Comparison of ENCODE assay signal across 8 mouse cellular contexts in genomic region chr5:142819385-142820275, GRCm38 (mm10). TPM values are rescaled to one million over a fixed set of nuclear protein-coding genes. Genes with fewer than 3 reads are reported as not detected.
A peak's percentile ranks its signal among the peaks of the same experiment; 100 is the strongest.
DNase-seq lines count a peak whose midpoint lies in the region; ATAC-seq lines count a peak whose summit lies in the region.

No protein-coding gene starts in this region.

- ATAC-seq in hindbrain, embryonic 16.5 days: peak; percentile 34
- ATAC-seq in inflammation-experienced regulatory T-cells, adult 6 months: no peak

- peak overlapping the region; percentile 92 for H3K4me3 ChIP-seq in hindbrain, embryonic 16.5 days (ENCODE audit: low read length)

- H3K27me3 ChIP-seq in hindbrain, embryonic 16.5 days (replicated peaks; ENCODE audit: control insufficient read depth, insufficient read depth, low read length): no peaks in the 10 kb centered on the region

- under 1% methylated on average over 36 of the region's 36 CpGs for WGBS in hindbrain, embryonic 16.5 days

- peaks cover 23% of the 10 kb centered on the region for H3K4me1 ChIP-seq in hindbrain, embryonic 16.5 days (ENCODE audit: control insufficient read depth, insufficient read depth, low read depth, low read length)

- H3K9me3 ChIP-seq in hindbrain, embryonic 16.5 days (ENCODE audit: control insufficient read depth, low read length): no peaks in the 10 kb centered on the region

- peak overlapping the region; percentile 96 for H3K9ac ChIP-seq in hindbrain, embryonic 16.5 days (ENCODE audit: low read depth, low read length)

- DNase-seq in adrenal gland, adult (ENCODE audit: inconsistent age in 2 of 2, low spot score in 1 of 2): peak; percentile 76 to 92
- DNase-seq in cerebellum, adult 9-11 months: peak; percentile 89
- DNase-seq in frontal cortex, postnatal 36 days (ENCODE audit: low spot score in 2 of 2): peak; percentile 79 to 87
- DNase-seq in left cerebral cortex, adult 18-20 months (ENCODE audit: low spot score in 2 of 2): peak; percentile 76 to 78
- peak; percentile 73 for DNase-seq in lung, postnatal 25 days (ENCODE audit: low spot score)
- DNase-seq in right cerebral cortex, postnatal 14 days: peak; percentile 65

- H3K27ac ChIP-seq in hindbrain, embryonic 16.5 days (ENCODE audit: low read depth, low read length): peak overlapping the region; percentile 100

- peak overlapping the region; percentile 95 for H3K4me2 ChIP-seq in hindbrain, embryonic 16.5 days (ENCODE audit: low read length)

- no peaks in the 10 kb centered on the region for H3K36me3 ChIP-seq in hindbrain, embryonic 16.5 days (ENCODE audit: control insufficient read depth, insufficient read depth, low read length)

RNA-seq across cellular contexts. Expression of gene Tnrc18, which starts 2.2 kb away (rescaled TPM):
- polyA plus RNA-seq in hindbrain, embryonic 16.5 days (2015; fragmentation: Nextera tagmentation; extraction: Ambion mirVana): 19.7 and 23.8 TPM in 2 replicates
- total RNA-seq in left cerebral cortex, adult 18-20 months (2021): 100 to 1,000 TPM; 116 to 122 TPM
- 1 to 10 TPM; 1.6 to 4.4 (median 2.9) TPM for polyA plus RNA-seq in inflammation-experienced regulatory T-cells, adult 6 months (2017; shearing (Covaris generic))
